Mouse (Mus musculus) gastrocnemius, postnatal 4 days (tissue): ENCODE measurements at regions not wholly inside any gene's neighbourhood (a gene's known extent, or its start where the extent isn't known, plus 50 kb on each side); places are given as distances from the start of the nearest gene placed in this dataset.
"Not testable (repeated sequence)": the region's sequence is repeated elsewhere in the genome, so short reads cannot be mapped to it uniquely, and the experiment has no call there.

Experiments
- DNase-seq, 2 experiments: peaks; one replicate each; pipeline ENCODE4 v3.0.0; 2021 to 2022; ENCODE audit warnings: low spot score in 2 of 2, mixed read lengths in 2 of 2

DNA sequence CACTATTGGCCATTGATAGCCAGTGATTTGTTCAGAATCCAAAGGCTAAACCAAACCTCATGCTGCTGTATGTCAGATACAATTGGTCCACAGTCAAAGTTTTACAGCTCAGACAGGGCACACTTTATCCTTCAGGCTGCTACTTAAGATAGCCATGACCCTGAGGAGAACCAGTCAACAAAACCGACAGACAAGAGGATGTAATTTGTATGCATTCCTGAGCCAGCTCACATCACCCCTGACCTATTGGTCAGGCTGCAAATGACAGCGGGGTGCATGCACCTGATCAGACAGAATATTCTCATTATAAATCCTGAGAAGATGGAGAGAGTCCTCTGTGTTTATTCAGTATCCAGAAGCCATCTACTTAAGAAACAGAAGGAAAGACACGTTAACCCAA, 315.5 kb upstream of the Pou3f2 start:
- no peak for DNase-seq

DNA sequence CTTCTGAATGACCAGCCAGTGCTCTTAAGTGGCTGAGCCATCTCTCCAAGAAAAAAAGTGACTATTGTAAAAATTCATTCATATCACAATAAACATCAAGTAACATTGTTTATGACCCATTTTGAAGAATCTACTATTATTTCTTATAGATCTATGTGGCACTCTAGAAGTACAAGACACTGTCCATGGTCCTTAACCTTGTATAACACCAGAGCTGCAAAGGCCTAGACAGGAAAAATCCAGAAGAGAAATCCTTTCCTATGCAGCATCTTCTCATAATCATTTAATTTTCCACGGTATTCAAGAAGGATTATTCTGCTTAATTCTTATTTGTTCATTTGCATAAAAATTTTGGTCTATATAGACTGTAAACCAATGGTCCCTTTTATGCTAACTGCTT, 304.7 kb upstream of the Pou3f2 start:
- DNase-seq, result no peak

DNA sequence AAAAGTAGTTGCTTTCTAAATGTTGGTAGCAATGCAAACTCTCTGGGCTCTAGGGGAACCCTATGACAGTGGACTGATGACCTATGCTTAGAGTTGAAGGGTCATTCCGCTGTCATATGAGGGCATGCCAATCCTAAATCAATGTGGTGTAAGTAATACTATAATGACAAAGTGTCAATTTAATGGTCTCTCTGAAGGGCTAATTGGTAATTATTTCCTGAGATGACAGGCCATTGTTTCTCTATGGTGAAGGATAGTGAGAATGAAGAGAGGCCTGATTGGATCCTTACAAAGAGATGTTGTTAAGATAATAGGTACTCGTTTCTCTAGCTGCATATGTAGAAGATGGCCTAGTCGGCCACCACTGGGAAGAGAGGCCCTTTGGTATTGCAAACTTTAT, 299.7 kb upstream of the Pou3f2 start:
- DNase-seq, result no peak

DNA sequence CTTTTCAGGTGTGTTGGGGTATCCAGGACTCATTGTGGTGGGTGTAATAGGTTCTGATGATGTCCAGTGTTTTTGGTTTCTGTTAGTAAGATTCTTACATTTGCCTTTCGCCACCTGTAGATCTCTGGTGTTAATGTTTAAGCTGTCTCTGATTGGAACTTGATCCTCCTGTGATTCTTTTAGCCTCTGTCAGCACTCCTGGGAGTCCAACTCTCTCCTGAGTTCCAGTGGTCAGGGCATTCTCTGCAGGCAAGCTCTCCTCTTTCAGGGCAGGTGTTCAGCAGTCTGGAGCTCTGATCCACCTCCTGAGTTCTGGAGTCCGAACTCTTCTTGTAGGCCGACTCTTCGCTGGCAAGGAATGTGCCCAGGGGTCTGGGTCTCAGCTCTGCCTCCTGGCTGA, 274.9 kb upstream of the Pou3f2 start:
- DNase-seq, result not testable (repeated sequence)
